Mouse (Mus musculus) urinary bladder, postnatal 36 days (tissue): ENCODE measurements around the gene Zdhhc19.

ENCODE experiments used
- DNase-seq, 2 experiments: peaks; one replicate each; pipeline ENCODE4 v3.0.0; 2022; ENCODE audit warnings: low spot score in 2 of 2, mixed read lengths in 1 of 2

Zdhhc19 gene

DNA sequence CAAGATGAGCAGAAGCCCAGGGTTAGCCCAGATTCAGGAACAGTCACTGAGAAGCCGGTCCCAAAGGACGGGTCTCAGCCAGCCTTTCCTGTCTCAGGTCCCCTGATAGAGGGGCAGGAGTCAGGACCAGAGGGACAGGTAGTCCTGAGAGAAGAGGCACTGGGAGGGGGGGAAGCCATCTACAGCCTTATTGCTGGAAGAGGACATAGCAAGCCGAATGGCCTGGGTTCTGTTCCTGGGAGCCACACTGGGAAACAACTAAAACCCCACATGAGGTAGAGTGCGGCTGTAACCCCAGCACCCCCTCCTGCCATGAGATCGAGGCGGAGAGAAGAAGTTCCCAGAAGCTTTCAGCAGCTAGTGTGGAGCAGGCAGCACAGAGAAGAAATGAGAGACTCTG, 17.9 kb downstream of the Zdhhc19 start:
- no peak for DNase-seq

- DNase-seq: no peak
Measured at GRCm38 (mm10) chr16:32516006-32516962, 20.2 kb downstream of the Zdhhc19 start.

GRCm38 (mm10) chr16:32517785-32518481, 21.9 kb downstream of the Zdhhc19 start:
- no peak for DNase-seq

DNA sequence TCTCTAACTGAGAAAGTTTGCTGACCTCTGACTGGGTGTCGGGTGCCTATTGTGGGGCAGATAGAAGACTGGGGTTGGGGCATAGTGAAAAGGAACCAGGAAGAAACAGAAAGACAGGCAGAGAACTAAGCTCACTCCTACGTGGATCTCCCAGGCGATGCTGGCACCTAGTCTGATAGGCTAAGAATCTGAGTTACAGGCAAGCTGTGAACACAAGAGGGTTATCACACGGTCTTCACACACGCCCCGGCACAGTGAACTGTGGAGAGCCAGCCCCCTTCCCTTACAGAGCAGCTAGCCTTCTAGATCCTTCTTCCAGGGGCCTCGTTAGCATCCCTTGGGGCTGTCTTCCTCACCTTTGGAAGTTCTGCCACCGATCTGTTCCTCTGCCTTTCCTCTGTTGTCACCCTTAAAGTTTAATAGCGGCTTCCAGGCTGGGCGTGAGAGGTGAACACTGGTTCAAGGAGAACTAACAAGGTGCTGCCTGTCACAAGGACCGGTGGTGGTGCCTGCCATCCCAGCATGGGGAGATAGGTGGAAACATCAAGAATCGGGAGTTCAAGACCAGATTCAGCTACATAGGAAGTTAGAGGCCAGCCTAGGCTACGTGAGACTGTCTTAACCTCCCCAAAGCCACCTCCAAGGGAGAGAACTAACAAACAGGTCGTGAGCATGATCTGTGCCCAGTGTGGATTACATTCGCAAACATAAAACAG, 23.7 kb downstream of the Zdhhc19 start:
- DNase-seq: no peak

GRCm38 (mm10) chr16:32520372-32520748, 24.3 kb downstream of the Zdhhc19 start:
- DNase-seq: peak in 1 of 2 experiments; percentile 52

DNA sequence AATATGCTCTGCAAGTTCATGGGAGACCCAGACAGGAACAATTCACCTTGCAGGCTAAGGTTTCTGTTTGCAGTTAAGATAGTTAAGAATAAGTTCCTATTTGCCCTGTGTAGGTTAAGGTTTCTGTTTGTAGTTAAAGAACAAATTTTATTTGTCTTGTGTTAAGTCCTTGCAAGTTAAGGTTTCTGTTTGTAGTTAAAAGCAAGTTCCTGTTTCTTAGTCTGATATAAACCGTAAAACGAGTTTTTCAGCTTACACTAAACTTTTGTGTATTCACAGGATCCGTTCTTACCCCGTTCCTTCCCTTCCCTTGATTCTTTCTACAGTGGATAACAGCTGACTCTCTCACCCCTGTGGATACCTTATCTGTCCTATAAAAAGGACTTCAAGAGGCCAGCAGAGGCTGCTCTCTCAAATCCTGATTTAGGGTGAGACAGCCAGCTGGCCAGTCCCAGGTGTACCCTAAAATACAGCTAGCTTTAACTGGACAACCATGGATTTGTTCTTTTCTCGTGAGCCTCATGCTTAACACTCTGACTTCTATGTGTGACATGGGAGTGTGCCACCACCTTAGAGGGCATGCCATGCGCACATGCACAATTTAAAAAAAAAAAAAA, 26.6 kb downstream of the Zdhhc19 start:
- DNase-seq: no peak

DNA sequence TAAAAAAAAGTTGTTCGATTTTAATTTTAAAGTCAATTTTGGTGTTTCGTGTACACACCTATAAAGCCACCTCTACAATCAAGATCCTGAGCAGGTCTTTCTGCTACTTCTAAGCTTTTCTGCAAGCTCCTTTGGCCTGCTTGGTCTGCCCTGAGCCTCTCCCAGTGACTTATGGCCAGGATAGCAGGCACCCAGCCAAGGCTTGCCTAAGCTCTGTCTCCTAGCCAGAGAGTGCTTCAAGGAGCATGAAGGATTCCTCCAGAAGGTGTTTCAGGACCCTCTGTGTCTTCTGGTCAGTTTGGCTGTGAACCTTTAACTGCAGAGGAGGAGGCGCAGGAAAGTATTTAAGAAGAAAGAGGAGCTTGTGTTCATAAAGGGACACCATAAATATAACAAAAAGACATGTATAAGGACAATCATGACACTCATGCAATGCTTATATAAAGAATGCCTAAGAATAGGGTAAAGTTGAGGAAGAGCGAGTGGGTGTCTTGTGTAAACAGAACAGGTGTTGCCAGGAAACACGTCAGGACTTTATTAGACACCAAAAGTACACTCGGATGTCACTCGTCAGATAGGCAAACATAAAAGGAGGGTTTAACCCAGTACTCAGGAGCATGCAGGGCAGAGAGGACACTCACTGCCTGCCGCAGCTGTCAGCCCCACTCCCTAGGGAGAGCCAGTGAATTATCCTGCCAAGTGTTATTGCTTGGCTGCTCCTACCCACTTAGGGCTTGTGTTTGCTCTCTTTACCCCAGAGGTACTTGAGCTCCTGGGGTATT, 27.6 kb downstream of the Zdhhc19 start:
- DNase-seq: peak in 1 of 2 experiments; percentile 85

- no peak for DNase-seq
Measured at GRCm38 (mm10) chr16:32524244-32524615, 28.2 kb downstream of the Zdhhc19 start.

- DNase-seq: no peak
Measured at GRCm38 (mm10) chr16:32526906-32527305, 30.8 kb downstream of the Zdhhc19 start.

DNA sequence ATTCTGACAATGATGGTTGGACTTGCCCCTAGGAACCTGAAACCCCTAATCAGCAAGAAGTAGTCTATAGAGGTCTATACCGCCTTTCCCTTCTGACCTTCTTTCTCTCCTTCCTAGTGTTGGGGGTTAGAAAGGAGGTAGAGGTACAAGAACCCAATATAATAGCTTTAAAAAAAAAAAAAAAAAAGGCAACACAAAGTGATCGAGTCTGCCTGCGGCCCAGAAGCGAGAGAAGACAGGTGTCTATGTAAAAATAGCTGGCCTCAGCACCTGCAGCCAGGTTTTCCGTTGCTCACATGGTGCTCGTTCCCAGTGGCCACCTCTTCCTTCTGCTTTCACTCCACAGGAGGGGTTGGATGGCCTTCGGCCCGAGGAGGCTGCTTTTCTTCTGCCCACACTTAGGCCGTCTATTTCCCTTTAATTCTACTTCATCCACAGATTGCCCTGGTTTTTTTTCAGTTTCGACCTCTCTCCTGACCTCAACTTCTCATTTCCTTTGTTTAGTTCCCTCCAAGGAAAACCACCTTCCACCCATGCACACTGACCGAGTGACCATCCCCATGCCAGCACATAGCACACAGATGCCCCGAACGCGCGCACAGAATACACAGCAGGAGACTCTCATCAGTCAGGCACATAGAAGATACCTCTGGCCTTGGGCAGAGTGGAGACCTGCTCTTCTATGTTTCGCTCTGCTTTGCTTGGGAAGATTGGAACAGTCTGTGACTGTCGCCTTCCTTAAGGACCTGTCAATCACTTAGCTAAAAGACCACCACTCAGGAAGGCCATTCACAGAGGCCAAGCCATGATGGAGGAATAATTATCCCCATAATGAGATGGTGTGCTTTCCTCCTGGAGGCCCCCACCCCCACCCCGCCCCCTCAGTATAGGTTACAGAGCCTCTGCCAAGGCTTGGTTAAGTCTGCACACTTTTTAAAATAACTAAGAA, 37.1 kb downstream of the Zdhhc19 start:
- no peak for DNase-seq

- DNase-seq: no peak
Measured at GRCm38 (mm10) chr16:32535157-32535751, 39.2 kb downstream of the Zdhhc19 start.

DNA sequence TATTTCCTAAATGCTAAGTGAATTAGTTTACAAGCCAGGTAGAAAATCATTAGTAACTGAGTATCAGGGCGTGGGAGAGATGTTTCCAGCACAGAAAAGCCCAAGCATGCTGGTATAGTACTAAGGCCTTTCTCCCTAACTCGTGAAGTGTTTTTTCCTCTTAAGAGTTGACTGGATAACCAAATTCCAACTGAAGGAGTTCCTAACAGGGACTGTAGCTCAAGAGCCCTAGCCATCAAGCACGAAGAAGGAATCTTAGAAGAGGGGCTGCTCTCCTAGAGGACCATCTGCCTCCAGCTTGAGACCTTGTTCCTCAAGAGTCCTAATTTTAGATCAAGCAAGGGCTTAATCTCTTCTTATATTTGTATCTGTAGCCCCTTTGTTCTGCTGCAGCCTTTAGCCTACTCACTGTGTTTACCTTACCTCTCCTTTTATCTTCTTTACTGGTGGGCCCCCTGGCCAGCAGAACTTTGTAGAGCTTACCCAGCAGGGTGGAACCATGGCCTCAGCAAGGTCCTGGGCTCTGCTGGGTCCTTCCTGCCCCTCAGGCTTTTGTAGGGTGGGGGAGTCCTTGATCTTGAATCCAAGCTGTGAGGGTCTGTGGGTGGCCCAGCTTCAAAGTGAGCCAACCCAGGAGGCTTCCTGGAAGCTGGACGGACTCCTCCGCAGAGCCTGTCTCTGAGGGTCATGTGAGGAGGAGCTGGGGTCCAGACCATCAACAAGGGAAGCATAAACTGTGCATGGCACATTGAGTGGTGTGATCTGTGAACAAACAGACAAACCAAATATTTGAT, 42.0 kb downstream of the Zdhhc19 start:
- DNase-seq: no peak

GRCm38 (mm10) chr16:32538761-32539255, 42.7 kb downstream of the Zdhhc19 start:
- no peak for DNase-seq

DNA sequence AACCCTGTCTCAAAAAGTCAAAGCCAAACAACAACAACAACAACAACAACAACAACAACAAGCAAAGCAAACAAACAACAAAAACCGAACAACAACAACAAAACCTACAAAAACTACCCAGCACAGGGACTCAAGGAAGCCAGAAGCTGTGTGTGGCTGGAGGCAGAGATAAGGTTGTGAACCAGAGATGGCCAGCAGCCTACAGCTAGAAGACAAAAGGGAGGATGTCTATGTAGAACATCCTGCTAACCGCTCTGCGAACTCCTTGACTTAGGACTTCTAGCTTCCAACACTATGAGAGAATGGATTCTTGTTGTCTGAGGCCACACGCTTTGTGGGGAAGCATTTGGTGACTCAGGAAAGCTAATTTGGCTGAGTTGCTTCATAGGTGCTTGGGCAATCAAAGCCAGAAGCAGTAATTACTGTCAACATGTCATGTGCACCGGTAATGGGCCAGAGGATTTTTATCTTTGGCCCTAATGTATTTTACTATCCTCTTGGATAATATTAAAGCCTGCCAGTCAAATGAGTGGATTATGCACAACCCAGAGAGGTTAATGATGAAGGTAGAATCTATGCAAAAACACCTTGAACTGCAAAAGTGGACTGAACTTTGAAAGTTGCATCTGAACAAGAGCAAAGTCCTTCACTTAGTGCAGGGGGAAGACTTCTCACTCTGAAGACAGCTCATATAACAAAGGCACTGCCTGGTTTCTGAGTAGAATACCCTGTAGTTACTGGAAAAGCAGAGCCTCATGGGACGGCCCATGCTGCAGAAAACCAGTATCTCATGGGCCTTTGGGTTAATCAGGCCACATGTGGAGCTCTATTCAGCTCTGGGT, 45.5 kb downstream of the Zdhhc19 start:
- DNase-seq: no peak

GRCm38 (mm10) chr16:32543422-32543821, 47.4 kb downstream of the Zdhhc19 start:
- DNase-seq: no peak

- no peak for DNase-seq
Measured at GRCm38 (mm10) chr16:32547156-32548068, 51.3 kb downstream of the Zdhhc19 start.
